Mouse (Mus musculus) CH12.LX (cell line): ENCODE measurements at regions not wholly inside any gene's neighbourhood (a gene's known extent, or its start where the extent isn't known, plus 50 kb on each side); places are given as distances from the start of the nearest gene placed in this dataset.

Experiments used
- DNase-seq: peaks from one replicate; pipeline ENCODE4 v3.0.0-alpha.2; 2013; ENCODE audit errors: extremely low read depth
- H3K27ac ChIP-seq: 2 replicates; pipeline ENCODE4 v1.5.1; 2012; ENCODE audit warnings: low read depth, mild to moderate bottlenecking, control low read depth, moderate library complexity; ENCODE audit not compliant: insufficient read depth
- H3K27me3 ChIP-seq: replicated peaks from 2 replicates; pipeline ENCODE3; 2012; ENCODE audit warnings: inconsistent platforms
- H3K36me3 ChIP-seq, 2 experiments: replicated peaks in 1 of 2; 2 replicates each; pipeline versions ENCODE3 to v1.6.1; 2012; ENCODE audit warnings: inconsistent platforms in 1 of 2, low read length in 1 of 2, mild to moderate bottlenecking in 1 of 2, mixed read lengths in 1 of 2, moderate library complexity in 1 of 2; ENCODE audit not compliant: control insufficient read depth in 1 of 2, insufficient read depth in 1 of 2
- H3K4me1 ChIP-seq, 2 experiments: 2 replicates each; pipeline ENCODE4 v1.6.1; 2012; ENCODE audit warnings: inconsistent platforms in 1 of 2, moderate library complexity in 1 of 2; ENCODE audit not compliant: insufficient read depth in 2 of 2, control insufficient read depth in 1 of 2
- H3K4me2 ChIP-seq: 2 replicates; pipeline ENCODE4 v1.6.1; 2012; ENCODE audit warnings: low read depth, mild to moderate bottlenecking, control low read depth; ENCODE audit not compliant: poor library complexity, insufficient read depth, severe bottlenecking
- H3K4me3 ChIP-seq, 3 experiments: fragments of 150-350 bp in 1 of 3; sonication (generic) in 1 of 3; replicated peaks in 1 of 3; 2 replicates each; pipeline versions ENCODE3 to v1.5.1; 2011 to 2012; ENCODE audit warnings: low read depth in 2 of 3, low read length in 2 of 3, mild to moderate bottlenecking in 2 of 3, moderate library complexity in 2 of 3, control low read depth in 1 of 3, improper control_type of control experiment in 1 of 3, inconsistent platforms in 1 of 3, mixed read lengths in 1 of 3; ENCODE audit not compliant: poor library complexity in 1 of 3
- H3K79me2 ChIP-seq: replicated peaks from 2 replicates; pipeline ENCODE4 v1.6.1; 2012; ENCODE audit warnings: mild to moderate bottlenecking, moderate library complexity; ENCODE audit not compliant: control insufficient read depth, poor library complexity, insufficient read depth, severe bottlenecking; ENCODE audit errors: extremely low read depth
- H3K9ac ChIP-seq: 2 replicates; pipeline ENCODE4 v1.6.1; 2012; ENCODE audit warnings: low read depth, mild to moderate bottlenecking, control low read depth, moderate library complexity; ENCODE audit not compliant: insufficient read depth
- H3K9me3 ChIP-seq: replicated peaks from 2 replicates; pipeline ENCODE3; 2012; ENCODE audit warnings: low read length, inconsistent platforms, mixed read lengths
- BHLHE40 ChIP-seq: IDR thresholded peaks from 2 replicates; pipeline ENCODE4 v1.6.1; 2011; ENCODE audit warnings: mild to moderate bottlenecking, low read depth, low read length, improper control_type of control experiment
- CTCF ChIP-seq, 2 experiments: IDR thresholded peaks in 1 of 2; conservative IDR thresholded peaks in 1 of 2; 2 replicates each; pipeline ENCODE4 v1.5.1; 2011 to 2012; ENCODE audit warnings: low read depth in 2 of 2, low read length in 2 of 2, improper control_type of control experiment in 1 of 2, inconsistent platforms in 1 of 2, mild to moderate bottlenecking in 1 of 2, moderate library complexity in 1 of 2
- E2F4 ChIP-seq: IDR thresholded peaks from 2 replicates; pipeline ENCODE4 v1.6.1; 2011; ENCODE audit warnings: low read depth, low read length, improper control_type of control experiment; ENCODE audit not compliant: insufficient replicate concordance
- ELF1 ChIP-seq: IDR thresholded peaks from 2 replicates; pipeline ENCODE4 v1.6.1; 2014; ENCODE audit warnings: low read depth, mild to moderate bottlenecking, inconsistent platforms, low read length, improper control_type of control experiment
- EP300 ChIP-seq: IDR thresholded peaks from 2 replicates; pipeline ENCODE4 v1.6.1; 2011; ENCODE audit warnings: low read length, improper control_type of control experiment
- GABPA ChIP-seq: IDR thresholded peaks from 2 replicates; pipeline ENCODE4 v1.6.1; 2012; ENCODE audit warnings: low read depth, low read length, improper control_type of control experiment, inconsistent platforms; ENCODE audit not compliant: insufficient replicate concordance
- HCFC1 ChIP-seq: IDR thresholded peaks from 2 replicates; pipeline ENCODE4 v1.6.1; 2012; ENCODE audit warnings: low read depth, mild to moderate bottlenecking, inconsistent platforms, low read length, improper control_type of control experiment
- IRF4 ChIP-seq: IDR thresholded peaks from 2 replicates; pipeline ENCODE4 v1.6.1; 2014; ENCODE audit warnings: low read depth, mild to moderate bottlenecking, inconsistent platforms, low read length, improper control_type of control experiment
- JUN ChIP-seq: IDR thresholded peaks from 2 replicates; pipeline ENCODE4 v1.6.1; 2011; ENCODE audit warnings: low read depth, mild to moderate bottlenecking, low read length, improper control_type of control experiment, moderate library complexity; ENCODE audit not compliant: insufficient read depth
- MAFK ChIP-seq: IDR thresholded peaks from 2 replicates; pipeline ENCODE4 v1.6.1; 2011; ENCODE audit warnings: low read length, improper control_type of control experiment; ENCODE audit not compliant: insufficient replicate concordance
- MAX ChIP-seq: IDR thresholded peaks from 2 replicates; pipeline ENCODE4 v1.6.1; 2011; ENCODE audit warnings: low read length, improper control_type of control experiment
- MAZ ChIP-seq: IDR thresholded peaks from 2 replicates; pipeline ENCODE4 v1.6.1; 2012; ENCODE audit warnings: low read depth, mild to moderate bottlenecking, inconsistent platforms, low read length, improper control_type of control experiment, moderate library complexity
- MYC ChIP-seq: IDR thresholded peaks from 2 replicates; pipeline ENCODE4 v1.6.1; 2011; ENCODE audit warnings: low read depth, mild to moderate bottlenecking, improper control_type of control experiment, low read length
- NELFE ChIP-seq: IDR thresholded peaks from 2 replicates; pipeline ENCODE4 v1.6.1; 2011; ENCODE audit warnings: low read depth, low read length, improper control_type of control experiment
- POLR2A ChIP-seq: IDR thresholded peaks from 2 replicates; pipeline ENCODE4 v1.6.1; 2011; ENCODE audit warnings: low read depth, mild to moderate bottlenecking, improper control_type of control experiment, low read length
- POLR2AphosphoS2 ChIP-seq: IDR thresholded peaks from 2 replicates; pipeline ENCODE4 v1.6.1; 2011; ENCODE audit warnings: low read depth, low read length, improper control_type of control experiment
- RCOR1 ChIP-seq: conservative IDR thresholded peaks from 2 replicates; pipeline ENCODE4 v1.6.1; 2012; ENCODE audit warnings: low read depth, mild to moderate bottlenecking, inconsistent platforms, low read length, improper control_type of control experiment
- SIN3A ChIP-seq: IDR thresholded peaks from 2 replicates; pipeline ENCODE4 v1.6.1; 2012; ENCODE audit warnings: low read length, improper control_type of control experiment, inconsistent platforms
- SMC3 ChIP-seq: IDR thresholded peaks from 2 replicates; pipeline ENCODE4 v1.6.1; 2011; ENCODE audit warnings: low read depth, low read length, improper control_type of control experiment
- TBP ChIP-seq: conservative IDR thresholded peaks from 2 replicates; pipeline ENCODE4 v1.6.1; 2011; ENCODE audit warnings: low read depth, low read length, improper control_type of control experiment
- TCF12 ChIP-seq: IDR thresholded peaks from 2 replicates; pipeline ENCODE4 v1.6.1; 2014; ENCODE audit warnings: low read depth, mild to moderate bottlenecking, inconsistent platforms, low read length, improper control_type of control experiment
- USF1 ChIP-seq: IDR thresholded peaks from 2 replicates; pipeline ENCODE4 v1.6.1; 2014; ENCODE audit warnings: low read depth, mild to moderate bottlenecking, inconsistent platforms, low read length, improper control_type of control experiment
- USF2 ChIP-seq: conservative IDR thresholded peaks from 2 replicates; pipeline ENCODE4 v1.6.1; 2011; ENCODE audit warnings: low read depth, low read length, improper control_type of control experiment
- ZC3H11A ChIP-seq: IDR thresholded peaks from 2 replicates; pipeline ENCODE4 v1.6.1; 2012; ENCODE audit warnings: low read depth, mild to moderate bottlenecking, inconsistent platforms, low read length, improper control_type of control experiment
- ZKSCAN1 ChIP-seq: IDR thresholded peaks from 2 replicates; pipeline ENCODE4 v1.6.1; 2012; ENCODE audit warnings: low read depth, inconsistent platforms, low read length, improper control_type of control experiment, borderline replicate concordance
- ZMIZ1 ChIP-seq: IDR thresholded peaks from 2 replicates; pipeline ENCODE4 v1.6.1; 2012; ENCODE audit warnings: low read depth, mild to moderate bottlenecking, inconsistent platforms, low read length, improper control_type of control experiment
- ZNF384 ChIP-seq: IDR thresholded peaks from 2 replicates; pipeline ENCODE4 v1.6.1; 2012; ENCODE audit warnings: low read depth, low read length, improper control_type of control experiment, inconsistent platforms
- dilution Hi-C: fragments of 300-500 bp; cut with MboI; formaldehyde crosslinking; loops from 2 replicates; pipeline ENCODE4 v1.14.3; 2020; ENCODE audit warnings: low sequenced_read_pairs; ENCODE audit not compliant: extremely low pct_unique_long_range_greater_than_20kb, extremely low pct_ligation_motif_present
- in situ Hi-C: fragments of 300-500 bp; cut with MboI; formaldehyde crosslinking; loops from 3 replicates; pipeline ENCODE4 v1.14.3; 2019; ENCODE audit warnings: low sequenced_read_pairs, low pct_ligation_motif_present, low pct_unique_long_range_greater_than_20kb, mixed read lengths

DNA sequence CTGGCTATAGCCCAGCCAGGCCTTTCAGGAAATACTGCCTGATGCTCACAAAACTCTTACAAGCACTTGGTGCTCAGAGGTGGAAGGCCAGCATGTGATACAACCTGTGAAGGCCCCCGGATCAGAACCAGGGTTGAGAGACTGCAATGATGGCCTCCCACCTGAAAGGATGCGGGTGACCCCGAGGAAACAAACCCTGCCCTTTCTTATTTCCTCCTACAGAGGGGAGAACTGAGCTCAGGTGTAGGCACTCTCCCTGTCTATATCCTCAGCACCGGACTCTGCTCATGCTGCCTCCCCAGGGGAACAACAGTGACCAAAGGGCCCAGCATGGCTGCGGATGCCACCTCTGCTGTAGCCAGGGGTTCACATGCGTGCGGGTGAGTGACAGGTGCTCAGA lies 393.3 kb upstream of the Mgmt start:
- Histone ChIP-seq H3K79me2 (no peaks in the 10 kb centered on the region), H3K9ac (no peak overlapping the region), H3K9me3 (no peaks in the 10 kb centered on the region), H3K4me1 (peaks cover 0 to 8% of the 10 kb centered on the region in 2 experiments; a peak in 2 of 4 replicates), H3K4me2 (no peak overlapping the region), H3K36me3 (no peaks in the 10 kb centered on the region), H3K4me3 (no peak overlapping the region), H3K27me3 (peaks cover 93% of the 10 kb centered on the region), H3K27ac (no peak overlapping the region)
- DNase-seq: no peak
- TF ChIP-seq POLR2AphosphoS2 (no peak), ZNF384 (no peak), ZMIZ1 (no peak), JUN (no peak), GABPA (no peak), MAFK (no peak), TCF12 (no peak), MYC (no peak), SMC3 (no peak), POLR2A (no peak), USF2 (no peak), MAZ (no peak), HCFC1 (no peak), RCOR1 (no peak), ELF1 (no peak), MAX (no peak)
- in situ Hi-C loops (no loop called here), dilution Hi-C loops (no loop called here)

- no peaks in the 10 kb centered on the region for H3K4me1 ChIP-seq
- H3K79me2 ChIP-seq: no peaks in the 10 kb centered on the region
- in situ Hi-C loops (no loop called here), dilution Hi-C loops (no loop called here)
- no peak overlapping the region for H3K4me3 ChIP-seq
- H3K27ac ChIP-seq: no peak overlapping the region
- no peak for DNase-seq
- peaks cover 93% of the 10 kb centered on the region for H3K27me3 ChIP-seq
- TF ChIP-seq ZKSCAN1: no peak
- TF ChIP-seq JUN: no peak
- TF ChIP-seq SIN3A: no peak
- no peak for TF ChIP-seq BHLHE40
- no peak for TF ChIP-seq E2F4
- no peak for TF ChIP-seq NELFE
- no peak for TF ChIP-seq USF1
- TF ChIP-seq IRF4: no peak
- no peak for TF ChIP-seq TBP
- TF ChIP-seq MAX: no peak
- no peak for TF ChIP-seq EP300
- no peak for TF ChIP-seq ZC3H11A
- no peak for TF ChIP-seq POLR2AphosphoS2
- no peak for TF ChIP-seq MAZ
- no peak for TF ChIP-seq CTCF (conservative IDR thresholded peaks at IDR 0.05 in 1 of 2, IDR thresholded peaks at IDR 0.05 in 1 of 2; ENCODE audit: low read depth in 2 of 2, low read length in 2 of 2)
- no peak overlapping the region for H3K9ac ChIP-seq
- no peak overlapping the region for H3K4me2 ChIP-seq
- no peaks in the 10 kb centered on the region for H3K36me3 ChIP-seq
- no peaks in the 10 kb centered on the region for H3K9me3 ChIP-seq
Observed at GRCm38 (mm10) chr7:136501855-136502847, 392.3 kb upstream of the Mgmt start.
